Mouse (Mus musculus): ENCODE measurements around the gene Klf3. TPM values are rescaled to one million over a fixed set of nuclear protein-coding genes. Genes with fewer than 3 reads are reported as not detected.

Gene Klf3
- polyA plus RNA-seq, 2 experiments: 38.2 to 76.0 TPM

- H3K27me3 ChIP-seq (ENCODE audit: control insufficient read depth, insufficient read depth, low read length): no peaks in the 10 kb centered on the region
- peaks cover 16% of the 10 kb centered on the region for H3K4me1 ChIP-seq (ENCODE audit: control insufficient read depth, insufficient read depth, low read length)
- H3K27ac ChIP-seq (replicated peaks; ENCODE audit: low read depth, low read length): no peak overlapping the region
- ATAC-seq (ENCODE audit: low FRiP score, low read depth) (peak; percentile 45; the same call in 1 of the 2 replicates), DNase-seq (ENCODE audit: low spot score) (peak; percentile 92)
- H3K9me3 ChIP-seq (ENCODE audit: control insufficient read depth, low read length): no peaks in the 10 kb centered on the region
- TF ChIP-seq POLR2A (IDR thresholded peaks at IDR 0.05; ENCODE audit: borderline replicate concordance, extremely low read depth, insufficient read depth, insufficient read length): no peak
- no peaks in the 10 kb centered on the region for H3K36me3 ChIP-seq (ENCODE audit: control insufficient read depth, insufficient read depth, low read length)
- no peak overlapping the region for H3K9ac ChIP-seq (ENCODE audit: low read depth, low read length, severe bottlenecking)
- 32% methylated on average over 5 of the region's 5 CpGs for WGBS
- no peak overlapping the region for H3K4me2 ChIP-seq (replicated peaks; ENCODE audit: low read depth, low read length, severe bottlenecking)
- H3K4me3 ChIP-seq (replicated peaks; ENCODE audit: low read length): no peak overlapping the region
Observed at GRCm38 (mm10) chr5:64866331-64867050, 63.3 kb downstream of the Klf3 start.

GRCm38 (mm10) chr5:64867124-64867523 lies 63.9 kb downstream of the Klf3 start:
- peaks cover 9% of the 10 kb centered on the region for H3K4me1 ChIP-seq (ENCODE audit: control insufficient read depth, insufficient read depth, low read length)
- 60% methylated on average over 9 of the region's 9 CpGs for WGBS
- no peak for TF ChIP-seq POLR2A (IDR thresholded peaks at IDR 0.05; ENCODE audit: borderline replicate concordance, extremely low read depth, insufficient read depth, insufficient read length)
- H3K9me3 ChIP-seq (ENCODE audit: control insufficient read depth, low read length): no peaks in the 10 kb centered on the region
- H3K4me3 ChIP-seq (replicated peaks; ENCODE audit: low read length): no peak overlapping the region
- H3K4me2 ChIP-seq (replicated peaks; ENCODE audit: low read depth, low read length, severe bottlenecking): no peak overlapping the region
- no peak overlapping the region for H3K9ac ChIP-seq (ENCODE audit: low read depth, low read length, severe bottlenecking)
- H3K36me3 ChIP-seq (ENCODE audit: control insufficient read depth, insufficient read depth, low read length): no peaks in the 10 kb centered on the region
- no peak for ATAC-seq (ENCODE audit: low FRiP score, low read depth)
- no peak overlapping the region for H3K27ac ChIP-seq (replicated peaks; ENCODE audit: low read depth, low read length)
- H3K27me3 ChIP-seq (ENCODE audit: control insufficient read depth, insufficient read depth, low read length): no peaks in the 10 kb centered on the region
- DNase-seq (ENCODE audit: low spot score): no peak

- TF ChIP-seq POLR2A (IDR thresholded peaks at IDR 0.05; ENCODE audit: borderline replicate concordance, extremely low read depth, insufficient read depth, insufficient read length): no peak
Observed at GRCm38 (mm10) chr5:64867551-64867950, 64.4 kb downstream of the Klf3 start.

DNA sequence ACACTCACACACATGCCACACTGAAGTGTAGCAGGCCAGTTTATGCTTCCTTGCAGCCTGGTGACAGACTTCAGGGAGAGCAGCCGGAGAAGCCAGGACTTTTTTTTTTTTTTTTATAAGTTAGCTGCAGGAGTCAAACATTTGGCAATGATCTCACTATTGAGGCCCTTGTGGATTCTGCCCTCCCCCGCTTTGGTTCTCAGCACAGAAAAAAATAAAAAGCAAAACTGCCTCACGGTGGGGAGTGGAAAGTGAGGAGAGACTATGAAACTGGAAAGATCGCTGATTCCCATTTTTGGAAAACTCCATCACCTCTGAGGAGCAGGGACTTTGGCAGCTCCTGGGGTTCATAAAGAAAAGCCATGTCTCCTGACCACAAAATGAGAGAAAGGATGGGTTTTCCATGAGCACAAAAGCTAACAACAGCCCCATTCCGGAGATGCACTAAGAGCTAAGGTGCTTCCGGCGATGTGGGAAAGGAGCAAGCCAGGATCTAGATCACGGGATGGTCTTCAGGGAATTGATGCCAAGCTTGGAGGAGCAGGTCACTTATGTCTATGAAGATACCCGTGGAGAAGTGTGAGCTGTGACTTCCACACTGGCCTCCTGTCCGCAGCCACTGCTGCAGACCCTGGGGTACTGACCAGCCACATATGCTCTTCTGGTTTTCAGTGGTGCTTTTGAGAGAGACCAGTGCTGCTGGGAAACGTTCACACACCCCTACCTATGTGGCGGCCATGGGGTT lies 73.1 kb downstream of the Klf3 start:
- H3K4me1 ChIP-seq (ENCODE audit: control insufficient read depth, insufficient read depth, low read length): peaks cover 33% of the 10 kb centered on the region
- no peak overlapping the region for H3K9ac ChIP-seq (ENCODE audit: low read depth, low read length, severe bottlenecking)
- peak; percentile 88 for DNase-seq (ENCODE audit: low spot score)
- no peak overlapping the region for H3K4me3 ChIP-seq (replicated peaks; ENCODE audit: low read length)
- H3K27ac ChIP-seq (replicated peaks; ENCODE audit: low read depth, low read length): peak overlapping the region; percentile 75
- peak; percentile 19 for ATAC-seq (ENCODE audit: low FRiP score, low read depth)
- no peaks in the 10 kb centered on the region for H3K36me3 ChIP-seq (ENCODE audit: control insufficient read depth, insufficient read depth, low read length)
- TF ChIP-seq POLR2A (IDR thresholded peaks at IDR 0.05; ENCODE audit: borderline replicate concordance, extremely low read depth, insufficient read depth, insufficient read length): no peak
- H3K27me3 ChIP-seq (ENCODE audit: control insufficient read depth, insufficient read depth, low read length): no peaks in the 10 kb centered on the region
- 54% methylated on average over 12 of the region's 12 CpGs for WGBS
- H3K4me2 ChIP-seq (replicated peaks; ENCODE audit: low read depth, low read length, severe bottlenecking): peak overlapping the region; percentile 18; the same call in 1 of the 2 replicates
- H3K9me3 ChIP-seq (ENCODE audit: control insufficient read depth, low read length): peaks cover 6% of the 10 kb centered on the region; the same call in 1 of the 2 replicates

More at GRCm38 (mm10) chr5:64867551-64867950, 64.4 kb downstream of the Klf3 start:
- ATAC-seq (ENCODE audit: low FRiP score, low read depth) (no peak), DNase-seq (ENCODE audit: low spot score) (no peak)
- Histone ChIP-seq H3K4me2 (replicated peaks; ENCODE audit: low read depth, low read length, severe bottlenecking) (no peak overlapping the region), H3K9ac (ENCODE audit: low read depth, low read length, severe bottlenecking) (no peak overlapping the region), H3K27ac (replicated peaks; ENCODE audit: low read depth, low read length) (no peak overlapping the region), H3K36me3 (ENCODE audit: control insufficient read depth, insufficient read depth, low read length) (no peaks in the 10 kb centered on the region), H3K9me3 (ENCODE audit: control insufficient read depth, low read length) (no peaks in the 10 kb centered on the region), H3K4me3 (replicated peaks; ENCODE audit: low read length) (no peak overlapping the region), H3K27me3 (ENCODE audit: control insufficient read depth, insufficient read depth, low read length) (no peaks in the 10 kb centered on the region), H3K4me1 (ENCODE audit: control insufficient read depth, insufficient read depth, low read length) (peaks cover 6% of the 10 kb centered on the region)
- 89% methylated on average over 5 of the region's 5 CpGs for WGBS

GRCm38 (mm10) chr5:64877235-64878026 lies 74.2 kb downstream of the Klf3 start:
- Histone ChIP-seq H3K36me3 (ENCODE audit: control insufficient read depth, insufficient read depth, low read length) (no peaks in the 10 kb centered on the region), H3K27me3 (ENCODE audit: control insufficient read depth, insufficient read depth, low read length) (no peaks in the 10 kb centered on the region), H3K4me3 (replicated peaks; ENCODE audit: low read length) (no peak overlapping the region), H3K27ac (replicated peaks; ENCODE audit: low read depth, low read length) (peak overlapping the region; percentile 73), H3K4me1 (ENCODE audit: control insufficient read depth, insufficient read depth, low read length) (peaks cover 33% of the 10 kb centered on the region), H3K9ac (ENCODE audit: low read depth, low read length, severe bottlenecking) (no peak overlapping the region), H3K4me2 (replicated peaks; ENCODE audit: low read depth, low read length, severe bottlenecking) (no peak overlapping the region), H3K9me3 (ENCODE audit: control insufficient read depth, low read length) (peaks cover 6% of the 10 kb centered on the region; the same call in 1 of the 2 replicates)
- ATAC-seq (ENCODE audit: low FRiP score, low read depth) (no peak), DNase-seq (ENCODE audit: low spot score) (no peak)
- WGBS: 30% methylated on average over 15 of the region's 15 CpGs
- TF ChIP-seq POLR2A (IDR thresholded peaks at IDR 0.05; ENCODE audit: borderline replicate concordance, extremely low read depth, insufficient read depth, insufficient read length): no peak
